Mouse (Mus musculus): ENCODE results near the gene Gpc6. TPM values are rescaled to one million over a fixed set of nuclear protein-coding genes. Genes with fewer than 3 reads are reported as not detected.

Gene Gpc6
- total and polyA plus RNA-seq, 3 experiments = not detected

DNA sequence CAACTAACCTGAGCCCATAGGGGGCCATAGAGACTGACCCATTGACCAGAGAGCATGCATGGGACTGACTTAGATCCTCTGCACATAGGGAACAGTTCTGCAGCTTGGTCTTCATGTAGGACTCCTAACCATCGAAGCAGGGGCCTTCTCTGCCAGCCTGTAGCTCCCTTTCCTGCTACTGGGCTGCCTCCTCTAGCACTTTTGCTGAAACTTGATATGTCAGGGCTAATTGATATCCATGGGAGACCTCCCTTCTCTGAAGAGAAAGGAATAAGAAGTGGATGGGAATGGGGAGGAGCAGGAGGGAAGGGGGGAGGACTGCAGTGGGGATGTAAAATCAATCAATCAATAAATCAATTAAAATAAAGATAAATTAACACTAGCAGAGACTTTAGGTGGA, 678.7 kb downstream of the Gpc6 start:
- Histone ChIP-seq H3K4me3 (replicated peaks in 1 of 3; ENCODE audit: low read depth in 2 of 3, low read length in 2 of 3, poor library complexity in 1 of 3) (no peak overlapping the region), H3K4me2 (ENCODE audit: insufficient read depth, low read depth, poor library complexity, severe bottlenecking) (no peak overlapping the region), H3K79me2 (replicated peaks; ENCODE audit: control insufficient read depth, extremely low read depth, insufficient read depth, poor library complexity, severe bottlenecking) (no peaks in the 10 kb centered on the region), H3K27me3 (replicated peaks) (no peaks in the 10 kb centered on the region), H3K4me1 (ENCODE audit: control insufficient read depth in 1 of 2, insufficient read depth in 2 of 2) (no peaks in the 10 kb centered on the region), H3K27ac (ENCODE audit: insufficient read depth, low read depth) (no peak overlapping the region), H3K9ac (ENCODE audit: insufficient read depth, low read depth) (no peak overlapping the region), H3K9me3 (replicated peaks; ENCODE audit: low read length) (no peaks in the 10 kb centered on the region), H3K36me3 (replicated peaks in 1 of 2; ENCODE audit: control insufficient read depth in 1 of 2, insufficient read depth in 1 of 2, low read length in 1 of 2) (no peaks in the 10 kb centered on the region)
- in situ Hi-C loops (cut with MboI; ENCODE audit: low pct_ligation_motif_present, low pct_unique_long_range_greater_than_20kb, low sequenced_read_pairs) (no loop called here), dilution Hi-C loops (cut with MboI; ENCODE audit: extremely low pct_ligation_motif_present, extremely low pct_unique_long_range_greater_than_20kb, low sequenced_read_pairs) (no loop called here)
- no peak for DNase-seq (ENCODE audit: extremely low read depth)
- TF ChIP-seq KAT2A (IDR thresholded peaks at IDR 0.05; ENCODE audit: insufficient replicate concordance, low read length) (no peak), GABPA (IDR thresholded peaks at IDR 0.05; ENCODE audit: insufficient replicate concordance, low read depth, low read length) (no peak), IRF4 (IDR thresholded peaks at IDR 0.05; ENCODE audit: low read depth, low read length) (no peak), CHD1 (IDR thresholded peaks at IDR 0.05; ENCODE audit: low read depth, low read length) (no peak), EP300 (IDR thresholded peaks at IDR 0.05; ENCODE audit: low read length) (no peak), MXI1 (IDR thresholded peaks at IDR 0.05; ENCODE audit: low read depth, low read length) (no peak), MAFK (IDR thresholded peaks at IDR 0.05; ENCODE audit: insufficient replicate concordance, low read length) (no peak), NRF1 (IDR thresholded peaks at IDR 0.05; ENCODE audit: low read depth, low read length) (no peak), ZNF384 (IDR thresholded peaks at IDR 0.05; ENCODE audit: low read depth, low read length) (no peak), JUN (IDR thresholded peaks at IDR 0.05; ENCODE audit: insufficient read depth, low read depth, low read length) (no peak), MYC (IDR thresholded peaks at IDR 0.05; ENCODE audit: low read depth, low read length) (no peak), ETS1 (conservative IDR thresholded peaks at IDR 0.05; ENCODE audit: low read depth, low read length) (no peak), POLR2A (IDR thresholded peaks at IDR 0.05; ENCODE audit: low read depth, low read length) (no peak)

DNA sequence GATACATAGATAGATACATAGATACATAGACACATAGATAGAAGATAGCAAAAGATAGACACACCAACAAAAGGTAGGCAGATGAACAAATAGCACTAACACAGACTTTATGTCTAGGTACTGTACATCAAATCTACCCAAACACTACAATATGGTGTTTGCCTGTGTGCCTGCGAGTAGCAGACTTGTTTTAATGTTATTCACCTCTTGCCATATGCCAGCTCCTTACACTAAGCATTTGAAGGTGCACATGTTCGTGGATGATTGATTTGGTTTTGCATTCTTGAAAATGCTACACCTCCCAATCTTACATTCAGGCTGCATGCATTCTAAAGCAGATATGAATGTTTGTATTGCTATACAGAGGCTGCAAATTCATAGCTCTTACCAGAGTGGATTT, 680.6 kb downstream of the Gpc6 start:
- H3K4me1 ChIP-seq (ENCODE audit: control insufficient read depth in 1 of 2, insufficient read depth in 2 of 2) = no peaks in the 10 kb centered on the region
- no peak overlapping the region for H3K9ac ChIP-seq (ENCODE audit: insufficient read depth, low read depth)
- in situ Hi-C loops (cut with MboI; ENCODE audit: low pct_ligation_motif_present, low pct_unique_long_range_greater_than_20kb, low sequenced_read_pairs) = no loop called here
- no peak overlapping the region for H3K4me2 ChIP-seq (ENCODE audit: insufficient read depth, low read depth, poor library complexity, severe bottlenecking)
- TF ChIP-seq BHLHE40 (IDR thresholded peaks at IDR 0.05; ENCODE audit: low read depth, low read length) (no peak), NELFE (IDR thresholded peaks at IDR 0.05; ENCODE audit: low read depth, low read length) (no peak), PAX5 (IDR thresholded peaks at IDR 0.05; ENCODE audit: low read length) (no peak), POLR2A (IDR thresholded peaks at IDR 0.05; ENCODE audit: low read depth, low read length) (no peak), IRF4 (IDR thresholded peaks at IDR 0.05; ENCODE audit: low read depth, low read length) (no peak), KAT2A (IDR thresholded peaks at IDR 0.05; ENCODE audit: insufficient replicate concordance, low read length) (no peak), JUND (conservative IDR thresholded peaks at IDR 0.05; ENCODE audit: low read depth, low read length) (no peak), MXI1 (IDR thresholded peaks at IDR 0.05; ENCODE audit: low read depth, low read length) (no peak), RAD21 (IDR thresholded peaks at IDR 0.05; ENCODE audit: low read depth, low read length) (no peak), SMC3 (IDR thresholded peaks at IDR 0.05; ENCODE audit: low read depth, low read length) (no peak), ZNF384 (IDR thresholded peaks at IDR 0.05; ENCODE audit: low read depth, low read length) (no peak), MEF2A (IDR thresholded peaks at IDR 0.05; ENCODE audit: borderline replicate concordance, low read depth, low read length) (no peak), ETS1 (conservative IDR thresholded peaks at IDR 0.05; ENCODE audit: low read depth, low read length) (no peak), USF2 (conservative IDR thresholded peaks at IDR 0.05; ENCODE audit: low read depth, low read length) (no peak), USF1 (IDR thresholded peaks at IDR 0.05; ENCODE audit: low read depth, low read length) (no peak), CHD2 (IDR thresholded peaks at IDR 0.05; ENCODE audit: low read length) (no peak), NRF1 (IDR thresholded peaks at IDR 0.05; ENCODE audit: low read depth, low read length) (no peak), GABPA (IDR thresholded peaks at IDR 0.05; ENCODE audit: insufficient replicate concordance, low read depth, low read length) (no peak), MAX (IDR thresholded peaks at IDR 0.05; ENCODE audit: low read length) (no peak)
- H3K79me2 ChIP-seq (replicated peaks; ENCODE audit: control insufficient read depth, extremely low read depth, insufficient read depth, poor library complexity, severe bottlenecking) = no peaks in the 10 kb centered on the region
- dilution Hi-C loops (cut with MboI; ENCODE audit: extremely low pct_ligation_motif_present, extremely low pct_unique_long_range_greater_than_20kb, low sequenced_read_pairs) = no loop called here
- no peaks in the 10 kb centered on the region for H3K27me3 ChIP-seq (replicated peaks)
- no peak for DNase-seq (ENCODE audit: extremely low read depth)
- H3K27ac ChIP-seq (ENCODE audit: insufficient read depth, low read depth) = no peak overlapping the region
- H3K36me3 ChIP-seq (replicated peaks in 1 of 2; ENCODE audit: control insufficient read depth in 1 of 2, insufficient read depth in 1 of 2, low read length in 1 of 2) = no peaks in the 10 kb centered on the region
- H3K9me3 ChIP-seq (replicated peaks; ENCODE audit: low read length) = no peaks in the 10 kb centered on the region
- no peak overlapping the region for H3K4me3 ChIP-seq (replicated peaks in 1 of 3; ENCODE audit: low read depth in 2 of 3, low read length in 2 of 3, poor library complexity in 1 of 3)

Measured in CH12.LX (cell line).